Mouse (Mus musculus) cortical plate, adult 2 months (tissue): ENCODE measurements around the gene Fbxl13.

Experiments used
- CTCF ChIP-seq: fragments of 200-500 bp; IDR thresholded peaks from 2 replicates; pipeline ENCODE4 v1.5.1; 2011; ENCODE audit warnings: mild to moderate bottlenecking, control low read depth, low read length; ENCODE audit not compliant: insufficient read depth; ENCODE audit errors: extremely low read depth
- POLR2A ChIP-seq: fragments of 200-500 bp; IDR thresholded peaks from 2 replicates; pipeline ENCODE4 v1.6.1; 2011; ENCODE audit warnings: mild to moderate bottlenecking, low read length, control low read depth; ENCODE audit not compliant: insufficient read depth; ENCODE audit errors: extremely low read depth

DNA sequence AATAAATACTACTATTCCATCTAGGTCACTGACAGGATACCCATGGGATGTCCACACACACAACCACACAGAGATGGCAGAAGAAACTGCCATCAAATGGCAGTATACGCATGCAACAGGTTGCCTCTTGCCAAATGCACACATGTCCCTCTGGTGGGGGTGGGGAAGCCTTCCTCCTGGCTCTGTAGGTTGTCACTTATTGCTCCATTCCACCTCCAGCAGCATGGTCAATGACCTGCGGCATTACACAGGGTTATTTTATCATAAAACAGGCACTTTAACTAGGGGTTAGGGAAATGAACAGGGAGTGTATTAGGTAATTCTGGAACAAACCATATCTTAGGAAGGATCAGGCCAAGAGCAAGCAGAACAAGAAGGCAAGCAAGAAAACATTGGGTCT is 23.9 kb upstream of the Fbxl13 start:
- TF ChIP-seq CTCF: no peak
- no peak for TF ChIP-seq POLR2A
